Mouse (Mus musculus) embryo, embryonic 11.5 days (tissue): Measurements from ENCODE around the gene Tsfm.
"Not testable (repeated sequence)": the region's sequence is repeated elsewhere in the genome, so short reads cannot be mapped to it uniquely, and the experiment has no call there.

ENCODE experiments used
- DNase-seq: peaks from one replicate; pipeline ENCODE4 v3.0.0-alpha.2; 2012; ENCODE audit warnings: low read depth, low spot score

The Tsfm gene

DNA sequence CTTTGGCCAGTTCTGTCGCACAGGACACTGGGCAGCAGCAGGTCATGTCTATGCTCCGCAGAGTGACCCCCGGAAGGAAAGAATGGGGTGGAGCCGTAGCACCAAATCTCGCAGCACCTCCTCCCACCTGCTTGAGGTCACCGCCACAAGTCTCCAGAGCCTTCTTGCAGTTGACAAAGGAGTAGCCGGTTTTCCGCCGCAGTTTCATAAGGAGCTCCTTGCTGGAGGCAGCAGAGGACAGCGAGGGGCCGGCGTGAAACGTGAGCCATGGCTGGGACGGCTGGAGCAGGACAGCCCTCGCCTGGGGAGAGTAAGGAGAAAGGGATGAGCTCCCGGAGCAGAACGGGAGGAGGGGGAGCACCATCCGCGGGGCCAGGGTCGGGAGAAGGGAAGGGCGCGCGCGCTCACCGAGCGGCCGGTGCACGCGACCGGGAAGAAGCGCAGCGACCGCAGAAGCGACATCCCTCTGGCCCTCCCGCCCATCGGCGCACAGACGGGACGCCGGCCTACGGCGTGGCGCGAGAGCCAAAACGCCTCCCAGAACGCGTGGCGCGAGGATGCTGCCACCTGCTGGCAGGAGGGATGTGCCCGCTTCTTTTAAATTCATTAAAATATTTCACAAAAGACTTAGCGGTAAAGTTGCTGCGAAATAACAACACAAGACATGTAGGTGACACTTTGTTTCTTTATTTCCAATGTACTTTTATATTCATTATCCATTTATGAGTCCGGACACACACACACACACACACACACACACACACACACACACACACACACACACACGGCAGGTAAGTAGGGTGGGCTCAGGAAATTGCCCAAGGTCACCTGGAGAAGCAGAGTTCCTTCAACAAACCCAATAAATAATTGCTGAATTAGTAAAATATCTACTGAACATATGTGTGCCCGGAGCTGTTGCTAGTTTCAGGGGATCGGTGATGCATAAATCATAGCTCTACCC is at the start of gene Tsfm:
TSS of gene Tsfm (minus strand) at position 505 of the 961 bp plus-strand sequence.
- peak; percentile 91 for DNase-seq

GRCm38 (mm10) chr10:127079665-127080391 is 49.2 kb upstream of the Tsfm start:
- DNase-seq, result no peak

DNA sequence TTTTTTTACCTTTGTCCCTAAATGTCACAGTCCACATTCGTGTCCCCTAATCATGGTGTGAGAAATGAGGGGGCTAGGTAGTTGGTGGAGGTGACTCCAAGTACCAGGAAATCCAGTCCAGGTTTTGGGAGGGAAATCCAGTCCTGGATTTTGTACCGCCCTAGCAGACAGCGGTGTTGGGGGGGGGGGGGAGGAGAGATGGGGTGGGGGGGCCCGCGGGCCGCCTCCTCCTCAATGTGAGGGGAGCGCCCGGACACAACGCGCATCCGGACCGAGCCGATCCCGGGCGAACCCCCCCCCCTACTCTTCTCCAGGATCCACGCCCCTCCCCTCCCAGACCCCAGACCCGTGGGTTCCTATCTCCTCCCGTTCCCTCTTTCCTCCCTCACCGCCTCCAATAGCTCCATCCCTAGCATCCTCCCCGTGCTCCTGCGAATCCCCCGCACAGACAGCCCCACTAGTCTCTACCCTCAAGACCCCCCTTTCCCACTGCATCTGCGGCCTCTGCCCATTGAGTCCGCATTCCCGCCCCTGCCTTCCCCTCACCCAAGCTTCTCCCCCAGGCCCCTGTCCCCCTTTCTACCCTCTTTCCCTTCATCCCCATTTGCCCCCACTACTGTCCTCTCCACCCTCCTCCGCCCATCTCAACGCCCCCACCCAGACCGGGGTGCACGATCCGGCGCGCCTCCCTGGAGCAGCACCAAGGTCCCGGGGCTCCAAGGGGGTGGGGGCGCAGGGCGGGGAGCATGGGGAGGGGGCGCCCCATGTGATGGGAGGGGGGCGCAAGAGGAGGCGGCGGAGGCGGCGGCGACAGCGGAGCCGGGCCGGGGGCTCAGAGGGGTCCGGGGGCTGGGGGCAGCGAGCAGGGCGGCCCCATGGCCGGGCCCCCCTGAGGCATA is 48.3 kb upstream of the Tsfm start:
- DNase-seq, result no peak

- DNase-seq, result no peak
Observed at GRCm38 (mm10) chr10:127078001-127078676, 47.5 kb upstream of the Tsfm start.

DNA sequence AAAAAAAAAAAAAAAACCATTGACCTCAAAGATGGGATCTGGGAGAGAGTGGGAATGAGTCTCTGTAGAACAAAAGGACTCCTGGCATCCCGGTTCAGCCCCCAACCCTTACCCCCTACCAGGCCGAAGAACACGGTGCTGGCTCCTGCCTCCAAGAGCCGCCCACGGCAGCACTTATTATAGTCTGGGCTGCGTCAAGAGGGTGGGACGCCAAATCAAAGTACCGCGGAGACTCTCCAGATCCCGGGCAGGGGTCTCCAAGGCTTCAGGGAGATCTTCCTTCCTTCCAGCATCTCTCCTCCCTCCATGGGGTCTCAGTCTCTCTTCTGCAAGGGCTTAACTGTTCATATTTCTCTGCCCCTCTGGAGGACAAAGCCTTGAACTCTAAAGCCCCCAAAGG is 46.9 kb upstream of the Tsfm start:
- no peak for DNase-seq

GRCm38 (mm10) chr10:127076082-127076481 is 45.4 kb upstream of the Tsfm start:
- no peak for DNase-seq

DNA sequence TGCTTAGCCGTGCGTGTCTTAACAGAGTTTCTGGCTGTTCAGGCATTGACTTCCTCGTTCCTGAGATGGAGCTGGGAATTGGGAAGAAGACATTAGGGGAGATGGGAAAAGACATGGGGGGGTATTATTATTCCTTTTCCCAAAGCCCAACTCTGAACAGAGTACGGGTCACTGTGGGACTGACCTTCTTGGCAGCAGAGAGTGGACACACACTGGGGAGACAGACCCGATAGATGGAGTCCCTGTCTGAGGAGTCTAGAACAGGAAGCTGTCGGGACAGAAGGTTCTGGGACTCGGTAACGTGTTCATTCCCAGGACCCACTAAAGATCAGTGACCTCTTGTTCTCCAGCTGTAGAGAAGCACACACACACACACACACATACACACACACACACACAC is 45.0 kb upstream of the Tsfm start:
- no peak for DNase-seq

- no peak for DNase-seq
Observed at GRCm38 (mm10) chr10:127075080-127075479, 44.4 kb upstream of the Tsfm start, which contains the start of gene Agap2. TSS of gene Agap2 (plus strand) at chr10:127075284.

DNA sequence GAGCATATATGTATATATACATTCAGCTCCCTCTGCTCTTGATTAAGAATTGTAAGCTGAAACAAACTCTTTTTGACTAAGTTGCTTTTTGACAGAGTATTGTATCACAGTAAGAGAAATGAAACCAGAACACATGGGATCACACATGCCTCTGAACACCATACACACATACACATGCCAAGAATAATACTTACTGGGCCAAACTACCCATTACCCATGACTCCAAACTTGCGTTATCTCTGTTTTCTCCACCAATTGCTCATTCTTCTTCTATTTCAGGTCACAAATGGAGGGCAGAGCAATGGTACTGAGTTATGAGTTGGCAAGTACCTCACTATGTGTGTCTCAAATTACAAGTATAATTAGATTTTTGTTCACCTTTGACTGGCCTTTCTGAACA is 43.3 kb upstream of the Tsfm start:
- no peak for DNase-seq

- not testable (repeated sequence) for DNase-seq
Observed at GRCm38 (mm10) chr10:127072969-127073368, 42.3 kb upstream of the Tsfm start.

DNA sequence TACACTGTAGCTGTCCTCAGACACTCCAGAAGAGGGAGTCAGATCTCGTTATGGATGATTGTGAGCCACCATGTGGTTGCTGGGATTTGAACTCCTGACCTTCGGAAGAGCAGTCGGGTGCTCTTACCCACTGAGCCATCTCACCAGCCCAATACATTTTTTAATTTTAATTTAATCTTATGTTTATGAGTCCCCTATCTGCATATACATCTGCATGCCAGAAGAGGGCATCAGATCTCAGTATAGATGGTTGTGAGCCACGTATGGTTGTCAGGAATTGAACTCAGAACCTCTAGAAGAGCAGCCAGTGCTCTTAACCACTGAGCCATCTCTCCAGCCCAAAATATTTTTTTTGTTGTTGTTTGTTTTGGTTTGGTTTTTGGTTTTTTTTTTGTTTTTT is 41.6 kb upstream of the Tsfm start:
- DNase-seq, result not testable (repeated sequence)

- DNase-seq, result no peak
Observed at GRCm38 (mm10) chr10:127071203-127071602, 40.6 kb upstream of the Tsfm start.

- peak; percentile 91 for DNase-seq
Observed at GRCm38 (mm10) chr10:127070190-127071121, 39.8 kb upstream of the Tsfm start, which contains the start of gene Tspan31. TSS of gene Tspan31 (minus strand) at chr10:127070264.

DNA sequence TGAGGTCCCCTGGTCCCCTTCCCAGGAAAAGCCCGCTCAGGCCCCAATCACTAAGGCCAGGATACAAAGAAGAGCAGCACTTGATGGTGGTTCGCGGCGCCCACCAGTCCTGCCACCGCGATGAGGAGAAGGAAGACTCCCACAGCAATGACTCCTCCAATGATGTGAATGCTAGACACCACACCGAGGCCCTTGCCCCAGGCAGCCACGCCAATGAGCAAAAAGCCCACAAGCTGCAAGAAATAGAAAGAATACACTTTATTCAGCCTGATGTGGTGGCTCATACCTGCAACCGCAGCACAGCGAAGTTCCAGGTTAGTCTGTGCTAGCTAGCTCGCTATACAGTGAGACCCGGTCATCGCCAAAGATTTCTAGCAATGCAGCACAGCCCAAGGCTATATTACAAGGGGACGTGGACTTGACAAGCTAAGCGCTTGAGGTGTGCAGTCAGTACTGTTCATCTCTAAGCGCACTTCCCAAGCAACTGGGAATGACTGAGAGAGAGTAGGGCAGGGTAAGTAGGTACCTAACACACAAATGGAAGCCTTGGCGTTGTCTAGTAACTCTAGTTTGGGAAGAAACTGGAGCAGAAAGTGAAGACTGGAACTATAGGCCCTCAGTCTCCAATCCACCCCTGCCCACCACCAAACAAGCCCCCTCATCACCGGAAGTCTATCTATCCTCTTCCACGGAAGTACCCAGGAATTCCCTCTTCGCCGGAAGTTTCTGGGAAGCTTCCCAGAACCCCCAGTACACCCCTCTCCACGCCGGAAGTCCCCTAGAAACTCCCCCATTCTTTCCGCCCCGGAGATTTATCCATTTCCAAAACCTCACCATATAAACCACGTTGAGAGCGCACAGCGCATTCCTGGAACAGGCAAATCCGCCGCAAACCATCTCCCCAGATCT is 38.9 kb upstream of the Tsfm start:
- DNase-seq, result peak; percentile 57

GRCm38 (mm10) chr10:127068360-127069038 is 37.9 kb upstream of the Tsfm start:
- DNase-seq, result no peak

GRCm38 (mm10) chr10:127066519-127067018 is 35.9 kb upstream of the Tsfm start:
- DNase-seq, result no peak

GRCm38 (mm10) chr10:127065981-127066380 is 35.3 kb upstream of the Tsfm start:
- DNase-seq, result no peak
